Mouse (Mus musculus) bone marrow macrophage, adult 2 months (primary cell): ENCODE measurements at regions not wholly inside any gene's neighbourhood (a gene's known extent, or its start where the extent isn't known, plus 50 kb on each side); places are given as distances from the start of the nearest gene placed in this dataset.
A peak's percentile ranks its signal among the peaks of the same experiment; 100 is the strongest.

Experiments
- H3K27ac ChIP-seq: 2 replicates; pipeline ENCODE4 v1.5.1; 2012; ENCODE audit warnings: low read depth, low read length; ENCODE audit not compliant: insufficient read depth
- H3K4me1 ChIP-seq: 2 replicates; pipeline ENCODE4 v1.6.1; 2012; ENCODE audit warnings: low read length; ENCODE audit not compliant: control insufficient read depth, insufficient read depth
- H3K4me3 ChIP-seq: 2 replicates; pipeline ENCODE4 v1.5.1; 2012; ENCODE audit warnings: mild to moderate bottlenecking, low read length, moderate library complexity; ENCODE audit not compliant: insufficient read depth
- CTCF ChIP-seq: IDR thresholded peaks from 2 replicates; pipeline ENCODE4 v1.5.1; 2012; ENCODE audit warnings: low read depth, mild to moderate bottlenecking, low read length, moderate library complexity
- POLR2A ChIP-seq: IDR thresholded peaks from 2 replicates; pipeline ENCODE4 v1.6.1; 2012; ENCODE audit warnings: mild to moderate bottlenecking, low read depth, low read length, borderline replicate concordance

- no peaks in the 10 kb centered on the region; the same call in 1 of the 2 replicates for H3K4me1 ChIP-seq
- H3K4me3 ChIP-seq, result no peak overlapping the region
- TF ChIP-seq CTCF (no peak), POLR2A (no peak)
- no peak overlapping the region for H3K27ac ChIP-seq
Observed at GRCm38 (mm10) chr13:75204417-75204816, 114.8 kb downstream of the Pcsk1 start.

DNA sequence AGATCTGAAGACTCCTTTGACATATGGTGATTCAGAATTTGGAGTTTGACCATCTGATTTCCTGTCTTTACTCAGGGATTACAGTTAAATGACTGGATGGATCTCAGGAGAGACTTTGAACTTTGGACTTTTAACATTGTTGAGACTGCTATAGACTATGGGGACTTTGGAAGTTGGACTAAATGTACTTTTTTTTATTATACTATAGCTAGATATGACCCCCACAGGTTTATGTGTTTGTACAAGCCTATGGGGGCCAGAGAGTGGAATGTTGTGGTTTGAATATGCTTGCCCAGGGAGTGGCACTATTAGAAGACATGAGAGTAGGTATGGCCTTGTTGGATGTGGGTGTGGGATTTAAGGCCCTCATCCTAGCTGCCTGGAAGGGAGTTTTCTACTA is 134.3 kb downstream of the Pcsk1 start:
- Histone ChIP-seq H3K4me3 (no peak overlapping the region), H3K4me1 (0 out of 2 replicates have a peak, but pooled peaks cover 4% of the 10 kb centered on the region), H3K27ac (no peak overlapping the region)
- TF ChIP-seq CTCF, result no peak

DNA sequence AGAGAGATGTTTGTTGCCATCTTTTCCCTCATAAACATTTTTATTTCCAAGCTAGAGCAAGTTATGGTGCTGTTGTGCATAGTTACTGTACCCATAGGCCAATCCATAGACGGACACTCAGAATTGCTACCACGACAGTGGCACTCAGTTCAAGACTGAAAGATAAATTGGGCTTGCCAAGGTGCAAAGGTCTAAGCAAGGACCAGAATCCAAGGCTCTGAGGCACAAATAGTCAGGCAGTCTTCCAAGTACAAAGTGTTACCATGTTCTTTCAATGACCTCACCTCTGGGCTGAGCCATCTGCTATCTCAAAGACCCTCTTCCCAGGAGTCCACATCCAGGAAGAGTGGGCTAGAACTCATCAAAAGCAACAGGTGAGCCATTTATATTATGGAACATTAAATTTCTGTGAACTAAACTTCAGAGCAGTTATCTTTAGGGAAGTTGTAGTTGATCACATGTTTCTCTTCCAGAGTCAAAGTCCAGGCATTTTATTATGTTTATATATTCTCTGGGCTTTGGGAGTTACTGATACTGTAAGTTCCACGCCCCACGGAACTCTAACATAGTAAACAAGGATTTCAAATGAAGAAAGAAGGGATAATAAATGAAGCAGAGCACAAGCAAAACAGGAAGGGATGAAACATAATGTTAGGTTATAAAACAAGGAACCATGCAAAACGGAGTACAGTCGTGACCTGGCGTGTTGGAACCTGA is 136.1 kb downstream of the Pcsk1 start:
- TF ChIP-seq CTCF (no peak), POLR2A (no peak)
- Histone ChIP-seq H3K4me3 (no peak overlapping the region), H3K27ac (no peak overlapping the region), H3K4me1 (0 out of 2 replicates have a peak, but pooled peaks cover 4% of the 10 kb centered on the region)

DNA sequence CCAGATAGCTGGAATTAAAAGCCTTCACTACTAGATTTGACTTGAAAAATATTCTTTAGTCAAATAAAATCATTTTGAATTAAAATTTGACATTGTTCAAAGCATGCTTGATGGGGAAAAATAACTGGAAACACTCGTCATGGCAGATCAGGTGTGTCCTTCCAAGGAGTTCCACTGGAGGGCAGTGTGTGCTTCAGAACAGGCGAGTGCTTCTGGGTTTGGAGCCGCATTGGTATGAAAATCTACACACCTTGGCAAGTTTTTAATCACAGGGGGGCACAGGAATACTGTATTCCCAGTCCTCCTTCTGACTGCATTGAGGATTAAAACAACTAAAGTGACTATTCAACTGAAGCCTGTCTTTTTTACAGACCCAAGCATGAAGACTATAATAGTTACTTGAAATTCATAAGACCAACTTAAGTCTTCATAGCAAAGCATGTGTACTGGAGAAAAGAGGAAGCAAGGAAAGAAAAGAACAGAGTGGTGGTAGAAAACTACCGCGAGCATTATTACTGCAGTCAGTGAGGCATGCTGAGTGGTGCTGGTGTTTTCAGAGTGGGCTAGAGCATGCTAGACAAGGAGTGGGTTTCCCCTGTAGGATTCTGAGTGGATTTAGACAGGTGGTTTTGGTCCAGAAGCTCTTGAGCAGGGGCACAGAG is 138.1 kb downstream of the Pcsk1 start:
- Histone ChIP-seq H3K4me1 (0 out of 2 replicates have a peak, but pooled peaks cover 2% of the 10 kb centered on the region), H3K27ac (no peak overlapping the region), H3K4me3 (no peak overlapping the region)
- no peak for TF ChIP-seq POLR2A
- peak; percentile 92 for TF ChIP-seq CTCF

DNA sequence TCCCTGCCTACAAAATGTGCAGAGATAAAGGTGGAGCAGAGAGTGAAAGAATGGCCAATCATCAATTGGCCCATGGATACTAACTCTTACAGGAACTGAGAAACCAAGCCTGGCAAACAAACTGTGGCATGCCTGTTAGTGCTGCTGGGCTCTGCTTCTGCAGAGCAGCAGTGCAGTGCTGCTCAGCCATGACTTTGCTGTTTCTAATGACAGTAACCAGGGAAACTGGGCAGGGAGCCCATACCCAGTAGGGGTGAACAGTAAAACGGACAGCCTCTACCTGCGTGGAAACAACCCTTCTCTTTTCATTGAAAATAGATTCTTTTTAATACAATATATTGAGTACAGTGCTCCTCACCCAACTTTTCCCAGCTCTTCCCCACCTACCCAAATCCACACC is 146.8 kb downstream of the Pcsk1 start:
- H3K27ac ChIP-seq, result no peak overlapping the region
- no peak overlapping the region for H3K4me3 ChIP-seq
- H3K4me1 ChIP-seq, result no peaks in the 10 kb centered on the region
- no peak for TF ChIP-seq POLR2A
- TF ChIP-seq CTCF, result no peak
